Mouse (Mus musculus): Measurements from ENCODE around the gene Pitx2.

Pitx2 gene

DNA sequence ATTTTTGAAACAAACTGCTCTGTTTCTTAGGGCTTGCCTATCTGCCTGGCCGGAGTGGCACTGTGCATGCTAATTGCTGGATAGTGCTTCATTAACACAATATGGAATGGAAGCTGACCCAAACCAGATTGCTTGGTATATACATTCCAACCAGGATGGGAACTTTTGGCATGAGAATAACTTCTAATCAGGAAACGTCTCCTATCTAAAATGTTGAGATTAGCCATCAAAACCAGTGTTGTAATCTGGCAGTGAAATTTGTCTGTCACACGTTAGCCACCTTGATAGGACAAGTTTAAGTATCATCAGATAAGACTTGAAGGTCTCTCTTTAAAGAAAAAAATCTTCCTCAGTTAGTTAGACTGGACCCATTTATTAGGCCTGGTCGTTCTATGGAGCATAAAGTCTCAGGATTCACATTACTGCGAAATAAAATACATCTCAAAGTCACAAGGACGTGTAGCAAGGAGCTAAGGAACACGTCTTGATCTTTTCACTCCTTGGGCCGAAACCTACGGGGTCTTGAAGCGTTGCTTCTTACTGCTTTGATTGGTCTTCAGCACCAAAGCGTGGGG lies 2.1 kb downstream of the Pitx2 start:
- no peak for DNase-seq (ENCODE audit: low spot score in 2 of 2)

DNA sequence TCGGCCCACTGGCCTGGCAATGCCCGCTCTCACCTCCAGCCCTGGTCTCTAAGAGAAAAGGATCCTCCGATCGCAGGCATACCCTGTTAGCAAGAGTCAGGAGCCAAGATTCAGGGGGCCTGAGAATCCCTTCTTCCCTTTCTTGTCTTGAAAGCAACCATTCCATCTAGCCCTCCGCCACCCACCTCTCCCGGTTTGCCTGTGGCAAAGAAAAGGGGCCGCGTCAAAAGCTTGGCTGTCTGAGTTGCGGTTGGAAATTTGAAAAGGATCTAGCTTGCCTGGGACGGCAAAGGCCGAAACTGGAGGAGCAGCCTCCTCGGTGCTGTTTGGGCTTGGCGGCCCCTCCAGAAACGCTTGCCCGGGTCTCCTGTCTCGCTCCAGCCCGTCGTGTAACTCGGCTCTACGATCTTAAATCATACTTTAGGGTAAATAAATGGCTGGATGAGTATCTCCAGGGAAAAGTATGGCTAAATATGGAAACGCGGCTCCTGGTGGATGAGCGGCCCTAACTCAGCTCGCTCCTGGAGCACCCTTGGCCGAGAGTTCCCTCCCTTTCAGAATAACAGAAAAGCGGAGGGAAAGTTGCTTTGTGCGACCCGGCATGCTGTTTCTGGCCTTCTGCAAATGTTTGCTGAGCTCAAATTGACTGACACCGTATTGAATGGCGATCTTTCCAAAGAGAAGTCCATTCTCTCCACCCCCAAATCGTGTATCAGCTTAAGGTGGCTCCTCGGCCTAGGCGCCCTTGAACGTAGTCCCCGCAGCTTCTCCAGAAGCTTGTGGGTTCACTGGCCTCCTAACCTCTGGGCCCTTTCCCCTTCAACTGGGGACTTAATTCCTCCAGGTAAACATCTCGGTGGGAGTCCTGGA lies 3.4 kb downstream of the Pitx2 start:
- no peak for DNase-seq (ENCODE audit: low spot score in 2 of 2)

DNA sequence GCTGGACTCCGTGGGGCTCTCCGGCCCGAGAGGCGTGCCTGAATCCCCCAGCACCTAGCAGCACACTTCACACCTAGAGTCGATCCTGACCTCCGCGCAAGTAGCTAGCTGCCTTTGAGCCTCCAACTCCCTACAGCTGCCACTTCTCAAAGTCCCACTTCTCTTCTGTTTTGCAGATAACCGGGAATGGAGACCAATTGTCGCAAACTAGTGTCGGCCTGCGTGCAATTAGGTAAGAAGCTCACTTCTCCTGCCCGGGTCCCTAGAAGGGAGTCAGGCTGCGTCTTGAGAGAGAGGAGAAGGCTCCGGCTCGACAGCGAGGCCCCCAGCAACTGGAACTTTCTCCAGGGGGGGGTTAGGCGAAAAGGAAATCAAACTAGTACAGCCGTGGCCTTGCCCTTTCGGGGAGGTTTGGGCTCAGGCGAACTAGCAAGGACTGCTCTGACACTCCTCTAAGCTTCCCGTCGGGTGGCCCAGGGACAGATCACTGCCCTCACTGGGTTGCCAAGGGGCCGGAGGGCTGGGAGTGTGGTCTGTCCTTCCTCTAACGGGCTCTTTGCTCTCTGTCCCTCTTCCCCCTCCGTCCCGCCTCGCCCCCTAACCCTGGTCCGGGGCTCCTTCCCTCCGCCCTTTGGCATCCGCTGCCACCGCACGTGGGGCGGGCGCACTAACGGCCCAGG lies 4.2 kb downstream of the Pitx2 start:
- no peak for DNase-seq (ENCODE audit: low spot score in 2 of 2)

DNA sequence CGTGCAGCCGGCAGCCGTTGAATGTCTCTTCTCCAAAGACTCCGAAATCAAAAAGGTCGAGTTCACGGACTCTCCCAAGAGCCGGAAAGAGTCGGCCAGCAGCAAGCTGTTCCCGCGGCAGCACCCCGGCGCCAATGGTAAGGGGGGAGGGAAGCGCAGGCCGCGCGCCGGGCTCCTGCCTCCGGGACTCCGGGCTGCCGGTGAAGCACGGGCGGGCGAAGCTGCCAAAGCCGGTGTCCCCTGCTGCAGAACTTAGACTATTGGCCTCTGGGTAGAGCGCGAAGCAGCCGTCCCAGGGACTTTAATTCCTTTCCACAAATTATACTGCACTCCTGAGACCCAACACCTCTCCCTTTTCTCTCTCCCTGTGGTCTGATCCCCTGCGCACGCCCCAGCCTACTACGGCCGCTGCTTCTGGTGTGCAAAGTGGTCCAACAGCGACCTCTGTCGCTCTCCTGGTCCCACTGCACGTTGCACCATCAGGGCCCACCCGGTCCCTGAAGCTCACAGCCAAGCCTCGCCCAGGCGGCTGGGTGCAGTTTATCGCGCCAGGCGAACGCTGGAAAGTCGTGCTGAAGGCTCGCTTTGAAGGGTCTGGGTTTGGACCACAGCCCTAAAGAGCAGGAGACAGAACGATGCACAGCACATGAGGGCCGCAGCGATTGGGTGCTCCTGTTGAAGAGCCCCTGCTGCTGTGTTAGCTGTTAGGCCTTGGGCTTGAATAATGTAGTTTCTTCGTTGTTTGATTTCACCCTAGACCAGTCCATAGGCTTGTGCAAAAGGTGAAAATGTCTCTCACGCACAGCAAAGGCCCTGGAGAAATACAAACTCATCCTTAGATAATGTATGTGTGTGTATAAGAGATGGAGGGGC lies 5.0 kb downstream of the Pitx2 start:
- no peak for DNase-seq (ENCODE audit: low spot score in 2 of 2)

DNA sequence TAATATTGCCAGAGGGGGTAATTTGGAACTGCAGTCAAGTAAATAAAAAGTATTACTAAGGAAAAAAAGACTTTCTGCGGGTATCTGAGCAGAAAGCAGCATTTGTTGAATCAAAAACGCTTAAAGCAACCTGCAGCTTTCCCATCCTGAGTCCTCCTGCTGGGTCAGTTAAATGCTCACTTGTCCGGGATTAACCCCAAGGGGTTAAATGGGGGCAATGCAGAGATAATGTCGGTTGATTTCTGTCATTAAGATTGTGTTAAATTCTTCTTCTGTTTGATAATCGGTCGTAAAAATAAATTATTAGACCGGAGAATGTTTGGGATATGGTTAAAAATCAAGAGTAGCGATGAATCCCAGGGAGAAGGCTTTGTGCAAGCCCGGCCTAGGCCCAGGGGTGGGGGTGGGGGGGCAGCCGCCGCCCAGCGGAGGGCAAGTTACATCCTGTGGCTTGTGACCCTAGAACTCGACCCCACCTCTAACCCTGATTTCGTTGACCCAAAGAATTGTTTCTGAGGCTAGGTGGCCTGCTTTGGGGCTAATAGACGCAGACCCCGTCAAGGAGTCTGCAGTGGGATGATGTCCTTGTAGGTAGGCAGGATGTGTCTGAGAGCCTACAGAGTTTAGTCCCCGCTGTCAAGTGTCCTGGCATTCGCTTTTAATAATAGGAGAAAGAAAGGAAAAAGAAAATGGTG lies 6.0 kb downstream of the Pitx2 start:
- DNase-seq (ENCODE audit: low spot score in 2 of 2) = no peak

DNA sequence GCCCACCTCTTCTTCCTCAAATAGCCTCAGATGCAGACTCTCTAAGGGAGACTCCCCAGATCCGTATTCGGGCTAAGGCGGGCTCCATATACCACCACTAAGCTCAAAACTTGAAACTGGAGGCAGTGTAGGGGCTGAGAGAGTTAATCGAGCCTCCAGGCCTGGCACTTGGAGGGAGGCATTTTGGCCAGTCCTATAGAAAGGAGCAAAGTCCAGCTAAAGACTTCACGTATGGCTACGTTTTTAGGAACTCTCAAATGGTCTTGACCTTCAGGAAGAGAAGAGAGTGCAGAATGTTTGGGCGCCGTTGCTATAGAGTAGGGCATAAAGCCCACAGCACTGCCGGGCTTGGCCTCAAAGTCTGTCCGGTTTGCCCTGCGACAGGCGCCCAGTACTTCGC lies 7.1 kb downstream of the Pitx2 start:
- DNase-seq (ENCODE audit: low spot score in 2 of 2) = no peak

DNA sequence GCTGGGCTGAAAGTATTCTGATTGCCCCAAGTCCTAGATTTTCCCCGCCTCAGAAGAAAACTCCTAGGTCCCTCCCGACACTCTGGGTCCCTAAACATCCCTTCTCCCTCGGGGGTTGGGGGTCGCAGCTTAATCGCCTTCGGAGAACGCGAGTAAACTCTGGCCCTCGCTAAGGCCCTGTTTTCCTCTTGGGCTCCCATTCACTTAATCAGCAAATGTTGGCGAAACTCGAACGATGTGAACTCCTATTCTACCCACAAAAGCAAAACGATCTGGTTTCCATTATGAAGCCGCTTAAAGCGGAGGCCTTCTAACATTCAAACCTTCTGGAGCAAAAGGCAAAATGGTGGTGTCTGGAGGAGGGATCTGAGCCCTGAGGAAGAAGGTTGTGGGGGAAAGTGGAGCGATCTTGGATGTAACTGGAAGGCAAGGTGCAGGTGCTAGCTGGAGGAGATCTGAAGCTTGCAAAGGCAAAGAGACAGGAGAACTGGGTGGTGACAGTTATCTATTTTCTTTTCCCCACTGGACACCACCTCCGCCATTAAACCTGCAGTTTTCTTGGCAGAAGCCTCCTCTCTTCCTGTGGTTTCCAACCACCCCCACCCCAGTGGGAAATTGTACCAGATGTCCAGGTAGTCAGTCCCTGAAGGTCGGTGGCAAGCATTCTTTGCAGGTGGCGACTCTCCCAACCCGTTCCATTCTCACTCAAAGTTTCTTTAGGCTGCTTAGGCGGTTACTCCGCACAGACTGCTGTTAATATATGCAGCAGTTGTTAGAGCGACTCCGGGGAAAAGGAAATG lies 7.8 kb downstream of the Pitx2 start:
- DNase-seq (ENCODE audit: low spot score in 2 of 2) = no peak

DNA sequence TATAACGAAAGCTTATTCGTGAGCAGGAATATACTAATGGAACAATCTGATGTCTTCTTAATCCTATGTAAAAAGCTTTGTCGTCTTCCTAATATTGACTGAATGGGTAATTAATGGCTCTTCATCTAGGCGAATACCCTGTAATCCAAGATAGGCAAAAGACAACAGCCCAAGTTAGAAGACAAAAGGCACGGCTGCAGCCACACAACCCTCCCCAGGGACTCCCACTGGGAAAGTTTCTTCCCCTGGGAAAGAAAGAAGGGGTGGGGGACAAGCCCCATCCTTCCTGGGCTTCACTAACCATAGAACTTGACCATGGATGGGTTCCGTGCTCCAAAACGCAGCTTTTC lies 8.3 kb downstream of the Pitx2 start:
- DNase-seq (ENCODE audit: low spot score in 2 of 2) = no peak

DNA sequence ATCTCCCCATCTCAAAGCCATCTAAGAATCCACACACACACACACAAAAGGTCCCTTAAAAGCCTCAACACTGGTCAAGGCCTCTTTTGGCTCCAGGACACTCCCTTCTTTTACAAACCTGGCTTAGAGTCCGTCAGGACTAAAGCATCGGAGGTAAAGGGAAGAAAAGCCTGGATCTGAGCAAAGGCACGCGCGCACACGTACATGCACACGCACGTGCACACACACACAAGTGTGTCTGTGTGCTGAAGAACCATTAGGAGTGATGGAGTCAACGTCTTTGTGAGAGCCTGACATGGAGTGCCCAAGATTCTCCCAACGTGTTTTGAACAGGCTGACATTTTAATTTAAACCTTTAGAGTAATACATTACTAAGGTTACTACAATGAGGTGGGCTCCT lies 8.7 kb downstream of the Pitx2 start:
- DNase-seq (ENCODE audit: low spot score in 2 of 2) = no peak

DNA sequence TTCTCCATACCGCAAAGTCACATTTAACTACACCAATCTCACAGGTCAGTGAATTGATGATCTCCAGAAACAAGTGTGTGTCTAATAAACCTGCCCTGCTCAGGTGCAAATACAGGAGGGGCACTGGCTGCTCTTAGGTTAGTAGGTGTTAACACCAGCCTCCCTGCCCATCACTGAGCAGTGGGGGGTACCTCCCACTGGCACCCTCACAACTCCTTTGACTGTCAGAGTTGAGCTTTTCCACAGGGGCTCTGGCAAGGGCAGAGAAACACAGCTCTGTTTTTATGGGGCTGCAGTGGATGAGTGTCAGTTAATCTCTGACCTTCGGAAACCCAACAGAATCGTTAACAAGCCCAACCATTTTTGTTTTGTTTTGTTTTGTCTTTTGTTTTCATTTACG lies 9.6 kb downstream of the Pitx2 start:
- DNase-seq (ENCODE audit: low spot score in 2 of 2) = no peak

DNA sequence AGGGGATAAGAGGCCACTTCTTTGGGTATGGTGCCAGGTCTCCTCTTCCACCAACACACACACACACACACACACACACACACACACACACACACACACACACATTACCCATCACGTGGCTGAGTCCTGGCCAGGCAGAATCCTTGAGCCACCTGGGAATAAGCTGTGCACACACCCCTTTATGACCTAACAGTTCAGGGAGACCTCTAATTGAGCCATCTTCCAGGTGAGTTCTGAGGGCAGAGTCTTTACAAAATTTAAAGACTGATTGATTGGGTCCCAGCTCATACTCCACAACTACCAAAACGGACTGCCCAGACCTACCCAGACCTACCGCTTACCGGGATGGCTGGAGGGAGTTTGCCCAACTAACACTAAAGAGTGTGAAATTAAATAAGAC lies 10.1 kb downstream of the Pitx2 start:
- DNase-seq (ENCODE audit: low spot score in 2 of 2) = no peak

DNA sequence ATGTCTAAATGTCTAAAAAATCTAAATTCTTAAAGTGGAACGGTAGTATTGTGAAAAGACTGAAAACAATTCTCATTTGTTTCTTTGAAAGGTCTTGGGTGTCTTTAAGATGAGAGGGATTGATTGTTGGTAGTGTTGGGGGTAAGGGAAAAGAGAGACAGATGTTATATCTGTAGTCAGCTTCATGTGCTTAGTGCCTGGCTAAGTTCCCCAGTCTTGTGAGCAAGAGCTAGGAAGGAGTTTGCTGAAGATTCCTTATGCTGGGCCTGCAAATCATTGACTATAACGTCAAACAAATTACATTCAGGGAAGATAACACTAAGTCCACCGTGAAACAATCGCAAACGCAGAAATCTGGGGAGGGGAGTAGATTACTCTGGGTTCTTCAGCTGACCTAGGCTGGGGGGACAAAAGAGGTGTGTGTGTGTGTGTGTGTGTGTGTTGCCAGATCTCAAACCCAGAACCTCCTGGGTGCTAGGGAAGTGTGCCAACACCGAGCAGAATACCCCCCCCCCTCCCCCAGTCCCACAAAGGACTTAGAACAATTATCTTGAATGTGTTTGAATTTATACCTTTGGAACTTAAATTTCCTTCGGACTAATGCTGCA lies 12.5 kb downstream of the Pitx2 start:
- no peak for DNase-seq (ENCODE audit: low spot score in 2 of 2)

DNA sequence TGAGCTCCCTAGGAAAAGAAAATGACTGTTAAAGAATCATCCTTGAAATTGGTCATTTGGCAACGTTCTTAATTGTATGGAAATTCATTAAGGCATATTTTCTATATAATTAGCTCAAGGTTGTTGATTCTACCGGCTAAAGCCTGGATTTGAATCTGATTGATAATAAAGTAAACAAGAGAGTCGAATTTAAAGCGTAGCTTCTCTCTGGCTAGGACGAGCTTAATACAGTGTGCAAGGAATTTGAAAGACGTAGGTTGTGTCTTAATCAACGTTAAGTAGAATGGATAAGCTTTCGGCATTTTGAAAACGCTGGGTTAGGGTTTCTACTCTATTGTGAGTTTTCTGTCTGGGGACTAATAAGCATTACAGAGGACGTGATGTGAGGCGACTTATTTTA lies 13.1 kb downstream of the Pitx2 start:
- DNase-seq (ENCODE audit: low spot score in 2 of 2) = no peak

DNA sequence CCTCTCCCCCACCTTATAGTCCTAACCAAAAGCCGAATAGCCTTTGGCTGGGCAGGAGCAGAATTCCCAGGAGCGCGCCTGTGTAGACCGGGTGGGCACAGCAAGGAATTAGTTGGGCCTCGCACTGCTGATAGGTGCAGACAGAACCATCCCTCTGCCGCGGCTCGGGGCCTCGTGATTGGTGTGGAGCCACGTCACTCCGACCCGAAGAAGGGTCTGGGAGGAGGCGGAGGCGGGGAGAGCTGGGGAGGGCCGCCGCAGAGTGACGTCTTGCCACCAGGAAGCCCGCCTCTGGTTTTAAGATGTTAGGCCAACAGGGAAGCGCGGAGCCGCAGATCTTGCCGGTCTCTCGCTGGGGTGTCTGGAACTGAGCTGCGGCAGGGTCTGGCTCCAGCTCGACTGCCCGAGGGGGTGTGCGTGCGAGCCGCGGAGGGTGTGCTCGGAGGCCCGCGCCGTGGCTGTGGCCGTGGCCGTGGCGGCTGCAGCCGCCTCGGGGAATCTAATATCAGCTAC lies 14.0 kb downstream of the Pitx2 start:
- peak; percentile 67 to 68 for DNase-seq (ENCODE audit: low spot score in 2 of 2)

DNA sequence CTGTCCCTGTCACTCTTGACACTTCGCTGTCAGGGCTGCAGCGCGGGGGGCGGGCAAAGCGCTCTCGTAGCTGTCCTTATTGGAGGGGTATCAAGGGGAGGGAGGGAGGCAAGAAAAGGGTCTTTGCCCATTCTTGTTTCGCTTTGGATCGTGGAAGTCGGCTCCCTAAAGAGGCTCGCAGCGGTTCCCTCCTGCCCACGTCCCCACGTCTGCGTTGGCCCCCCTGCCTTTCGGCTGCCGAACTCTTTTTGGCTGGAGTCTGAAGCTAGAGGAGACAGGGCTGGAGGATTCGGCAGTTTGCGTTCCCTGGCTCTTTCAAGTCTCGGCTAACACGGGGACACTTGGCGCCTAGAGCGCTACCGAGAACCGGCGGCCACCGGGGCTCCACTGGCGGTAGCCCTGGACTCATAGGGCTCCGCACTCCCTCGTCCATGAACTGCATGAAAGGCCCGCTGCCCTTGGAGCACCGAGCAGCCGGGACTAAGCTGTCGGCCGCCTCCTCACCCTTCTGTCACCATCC lies 14.5 kb downstream of the Pitx2 start:
- DNase-seq (ENCODE audit: low spot score in 2 of 2) = no peak

DNA sequence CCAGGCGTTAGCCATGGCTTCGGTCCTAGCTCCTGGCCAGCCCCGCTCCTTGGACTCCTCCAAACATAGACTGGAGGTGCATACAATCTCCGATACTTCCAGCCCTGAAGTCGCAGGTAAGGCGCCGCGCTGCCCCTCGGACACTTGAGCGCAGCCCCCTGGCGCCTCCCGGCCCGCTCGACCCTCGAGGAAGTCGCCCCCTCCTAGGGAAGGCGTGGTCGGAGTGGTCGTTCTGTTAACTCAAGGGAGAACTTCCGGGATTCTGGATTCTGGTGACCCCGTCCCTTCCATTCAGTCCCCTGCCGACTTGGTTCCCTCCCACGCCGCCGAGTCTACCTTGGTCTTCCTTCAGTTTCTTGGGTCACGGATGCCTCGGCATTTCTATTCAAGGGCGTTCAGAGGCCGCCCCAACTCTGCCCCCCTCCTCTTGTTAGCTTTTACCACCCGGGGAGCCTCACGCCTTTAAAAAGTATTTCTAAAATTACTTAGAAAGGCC lies 15.0 kb downstream of the Pitx2 start:
- no peak for DNase-seq (ENCODE audit: low spot score in 2 of 2)

DNA sequence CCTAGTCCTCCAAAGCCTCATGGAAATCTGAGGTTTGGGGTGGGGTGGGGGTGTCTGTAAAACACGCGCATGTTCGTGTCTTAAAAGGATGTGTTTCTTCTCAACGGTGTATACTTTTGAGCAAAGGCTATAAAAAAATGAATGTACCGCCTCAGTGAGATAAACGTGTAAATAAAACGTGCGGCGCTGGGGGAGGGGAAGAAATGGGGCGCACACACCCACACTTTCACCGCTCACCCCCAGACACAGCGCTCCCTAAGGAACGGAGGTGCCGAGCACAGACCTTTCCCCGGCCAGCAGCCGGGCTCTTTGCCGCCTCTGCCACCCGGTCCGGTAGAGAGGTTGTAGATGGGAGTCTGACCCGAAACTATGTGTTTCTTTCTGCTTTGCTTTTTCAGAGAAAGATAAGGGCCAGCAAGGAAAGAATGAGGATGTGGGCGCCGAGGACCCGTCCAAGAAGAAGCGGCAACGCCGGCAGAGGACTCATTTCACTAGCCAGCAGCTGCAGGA lies 15.6 kb downstream of the Pitx2 start:
- DNase-seq (ENCODE audit: low spot score in 2 of 2) = no peak

DNA sequence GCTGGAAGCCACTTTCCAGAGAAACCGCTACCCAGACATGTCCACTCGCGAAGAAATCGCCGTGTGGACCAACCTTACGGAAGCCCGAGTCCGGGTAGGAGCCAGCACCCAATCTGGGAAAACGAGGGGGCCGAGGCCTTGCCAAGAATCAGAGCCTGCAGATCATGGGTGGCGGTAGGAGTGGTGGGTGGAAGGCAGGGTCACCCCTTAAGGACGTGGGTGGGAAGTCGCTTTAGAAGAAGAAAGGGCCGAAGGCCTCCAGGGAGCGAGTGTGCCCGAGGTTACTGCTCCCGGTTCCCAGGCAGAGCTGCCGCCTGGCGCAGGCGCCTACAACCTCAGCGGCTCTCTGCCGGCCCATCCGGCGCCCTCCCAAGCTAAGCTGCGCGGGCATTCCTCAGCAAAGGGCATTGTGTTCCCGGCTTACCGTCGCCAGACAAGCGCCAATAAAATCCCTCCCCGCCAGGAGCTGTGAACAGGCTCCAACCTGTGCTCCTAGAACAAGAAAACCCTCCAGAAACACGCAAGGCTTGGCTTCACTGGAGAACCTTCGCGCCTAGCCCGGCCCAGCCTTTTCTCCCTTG lies 16.2 kb downstream of the Pitx2 start:
- DNase-seq (ENCODE audit: low spot score in 2 of 2) = no peak

DNA sequence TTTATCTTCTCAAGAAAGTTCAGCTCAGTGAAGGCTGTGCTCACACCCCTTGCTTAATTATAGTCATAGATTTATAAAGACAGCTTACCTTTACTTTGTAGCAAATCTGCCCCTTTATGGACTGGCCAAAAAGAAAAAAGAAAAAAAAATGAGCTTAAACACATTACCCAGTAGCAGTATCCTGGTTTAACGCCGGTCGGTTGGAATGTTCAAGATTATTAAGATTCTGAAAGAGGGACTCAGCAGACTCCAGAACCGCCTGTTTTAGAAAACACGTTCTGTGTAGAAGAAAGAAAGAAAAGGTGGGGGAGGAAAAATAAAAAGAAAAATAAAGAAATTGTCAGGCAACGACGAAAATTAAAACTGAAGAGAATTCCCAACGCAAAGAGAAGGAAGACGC lies 16.8 kb downstream of the Pitx2 start:
- DNase-seq (ENCODE audit: low spot score in 2 of 2) = no peak

All from thymus, postnatal 10 days (tissue).